Mouse (Mus musculus) neural tube, embryonic 12.5 days (tissue): ENCODE results near the gene Zbtb20. TPM values are rescaled to one million over a fixed set of nuclear protein-coding genes. Genes with fewer than 3 reads are reported as not detected.

Experiments
- ATAC-seq: fragments of 200-750 bp; cut with Nextera tagmentation; 2 replicates; pipeline ENCODE4 v1.8.0; 2017; ENCODE audit warnings: low read depth, mild to moderate bottlenecking, moderate TSS enrichment, moderate library complexity; ENCODE audit not compliant: low FRiP score
- H3K27ac ChIP-seq: fragments of 300-500 bp; sonication (generic); 2 replicates; pipeline ENCODE4 v1.5.1; 2016
- H3K27me3 ChIP-seq: fragments of 300-500 bp; sonication (generic); replicated peaks from 2 replicates; pipeline ENCODE4 v1.6.1; 2016; ENCODE audit warnings: mild to moderate bottlenecking
- H3K36me3 ChIP-seq: fragments of 300-500 bp; sonication (generic); 2 replicates; pipeline ENCODE4 v1.6.1; 2016; ENCODE audit warnings: mild to moderate bottlenecking
- H3K4me1 ChIP-seq: fragments of 300-500 bp; sonication (generic); 2 replicates; pipeline ENCODE4 v1.6.1; 2016
- H3K4me2 ChIP-seq: fragments of 300-500 bp; sonication (generic); replicated peaks from 2 replicates; pipeline ENCODE4 v1.6.1; 2016; ENCODE audit warnings: mild to moderate bottlenecking
- H3K4me3 ChIP-seq: fragments of 300-500 bp; sonication (generic); 2 replicates; pipeline ENCODE4 v1.5.1; 2016
- H3K9ac ChIP-seq: fragments of 300-500 bp; sonication (generic); 2 replicates; pipeline ENCODE4 v1.6.1; 2016; ENCODE audit warnings: mild to moderate bottlenecking
- H3K9me3 ChIP-seq: fragments of 300-500 bp; sonication (generic); 2 replicates; pipeline ENCODE4 v1.6.1; 2016; ENCODE audit warnings: mild to moderate bottlenecking
- WGBS: fragments of 180-500 bp; shearing (Covaris S2); methylation state at CpG from one replicate; pipeline ENCODE4 v1.1.7; 2016; 5-methylcytosine and 5-hydroxymethylcytosine counted together
- polyA plus RNA-seq: library from polyadenylated mRNA; unstranded; fragments of >200 nt; fragmentation: Nextera tagmentation; extraction: Ambion mirVana; gene quantifications from 2 replicates; pipeline ENCODE4 v1.2.1, GENCODE M21; 2016

The Zbtb20 gene
- polyA plus RNA-seq, 1 experiment from 2014 or later = 65.2 TPM

- Histone ChIP-seq H3K9me3 (no peaks in the 10 kb centered on the region), H3K4me3 (no peak overlapping the region), H3K4me1 (peaks cover 10% of the 10 kb centered on the region), H3K4me2 (0 out of 2 replicates have a peak overlapping the region, but pooled peaks have one; percentile 16), H3K36me3 (no peaks in the 10 kb centered on the region), H3K27me3 (no peaks in the 10 kb centered on the region), H3K9ac (no peak overlapping the region), H3K27ac (no peak overlapping the region)
- 49% methylated on average over 1 of the region's 1 CpGs for whole genome bisulfite sequencing
- peak; percentile 56 for ATAC-seq
These were observed 411.2 kb downstream of the Zbtb20 start for GRCm38 (mm10) chr16:43286783-43287383.

- Histone ChIP-seq H3K4me1 (peaks cover 7% of the 10 kb centered on the region), H3K4me3 (no peak overlapping the region), H3K27me3 (no peaks in the 10 kb centered on the region), H3K9me3 (no peaks in the 10 kb centered on the region), H3K27ac (no peak overlapping the region), H3K9ac (no peak overlapping the region), H3K36me3 (no peaks in the 10 kb centered on the region), H3K4me2 (no peak overlapping the region)
- WGBS = 80% methylated on average over 3 of the region's 3 CpGs
- no peak for ATAC-seq
These were observed 415.7 kb downstream of the Zbtb20 start for GRCm38 (mm10) chr16:43291423-43291822.

- no peak for ATAC-seq
- Histone ChIP-seq H3K9me3 (no peaks in the 10 kb centered on the region), H3K27ac (no peak overlapping the region), H3K4me3 (no peak overlapping the region), H3K4me2 (no peak overlapping the region), H3K4me1 (peaks cover 2% of the 10 kb centered on the region), H3K36me3 (no peaks in the 10 kb centered on the region), H3K27me3 (no peaks in the 10 kb centered on the region), H3K9ac (no peak overlapping the region)
- WGBS = 65% methylated on average over 5 of the region's 5 CpGs
These were observed 422.4 kb downstream of the Zbtb20 start for GRCm38 (mm10) chr16:43297953-43298596.

- no peak overlapping the region for H3K4me2 ChIP-seq
- no peak overlapping the region for H3K9ac ChIP-seq
- H3K4me3 ChIP-seq = no peak overlapping the region
- no peaks in the 10 kb centered on the region for H3K27me3 ChIP-seq
- H3K4me1 ChIP-seq = peaks cover 7% of the 10 kb centered on the region
- ATAC-seq = no peak
- H3K27ac ChIP-seq = no peak overlapping the region
- H3K9me3 ChIP-seq = no peaks in the 10 kb centered on the region
- 88% methylated on average over 3 of the region's 3 CpGs for WGBS
- no peaks in the 10 kb centered on the region for H3K36me3 ChIP-seq
These were observed 424.7 kb downstream of the Zbtb20 start for GRCm38 (mm10) chr16:43300420-43300819.

- Histone ChIP-seq H3K9me3 (no peaks in the 10 kb centered on the region), H3K4me1 (peaks cover 7% of the 10 kb centered on the region), H3K27me3 (no peaks in the 10 kb centered on the region), H3K27ac (no peak overlapping the region), H3K36me3 (no peaks in the 10 kb centered on the region), H3K4me3 (no peak overlapping the region), H3K4me2 (no peak overlapping the region), H3K9ac (no peak overlapping the region)
- 54% methylated on average over 2 of the region's 2 CpGs for WGBS
- ATAC-seq = no peak
These were observed 426.5 kb downstream of the Zbtb20 start for GRCm38 (mm10) chr16:43302171-43302570.

- no peak overlapping the region for H3K27ac ChIP-seq
- no peaks in the 10 kb centered on the region for H3K9me3 ChIP-seq
- H3K4me2 ChIP-seq = no peak overlapping the region
- H3K9ac ChIP-seq = no peak overlapping the region
- H3K27me3 ChIP-seq = no peaks in the 10 kb centered on the region
- peaks cover 7% of the 10 kb centered on the region for H3K4me1 ChIP-seq
- no peaks in the 10 kb centered on the region for H3K36me3 ChIP-seq
- H3K4me3 ChIP-seq = no peak overlapping the region
- no peak for ATAC-seq
- 59% methylated on average over 9 of the region's 9 CpGs for WGBS
These were observed 427.8 kb downstream of the Zbtb20 start for GRCm38 (mm10) chr16:43303245-43304197.

GRCm38 (mm10) chr16:43309968-43310431 lies 434.3 kb downstream of the Zbtb20 start:
- peak; percentile 91 for ATAC-seq
- H3K9ac ChIP-seq = no peak overlapping the region

GRCm38 (mm10) chr16:43324009-43324408 lies 448.3 kb downstream of the Zbtb20 start:
- ATAC-seq = no peak
- WGBS = 78% methylated on average over 3 of the region's 3 CpGs
- no peaks in the 10 kb centered on the region for H3K27me3 ChIP-seq

More at GRCm38 (mm10) chr16:43309968-43310431, 434.3 kb downstream of the Zbtb20 start:
- H3K27ac ChIP-seq = 0 out of 2 replicates have a peak overlapping the region, but pooled peaks have one; percentile 50
- no peaks in the 10 kb centered on the region for H3K36me3 ChIP-seq
- no peak overlapping the region for H3K4me2 ChIP-seq
- H3K4me1 ChIP-seq = 0 out of 2 replicates have a peak, but pooled peaks cover 7% of the 10 kb centered on the region
- WGBS = 10% methylated on average over 4 of the region's 4 CpGs
- no peaks in the 10 kb centered on the region for H3K9me3 ChIP-seq
- no peaks in the 10 kb centered on the region for H3K27me3 ChIP-seq
- no peak overlapping the region for H3K4me3 ChIP-seq

GRCm38 (mm10) chr16:43328221-43328620 lies 452.5 kb downstream of the Zbtb20 start:
- H3K4me3 ChIP-seq = no peak overlapping the region
- no peaks in the 10 kb centered on the region for H3K27me3 ChIP-seq
- 93% methylated on average over 1 of the region's 1 CpGs for WGBS
- no peaks in the 10 kb centered on the region for H3K9me3 ChIP-seq
- no peak overlapping the region for H3K4me2 ChIP-seq
- no peak overlapping the region for H3K27ac ChIP-seq
- ATAC-seq = no peak
- no peak overlapping the region for H3K9ac ChIP-seq
- H3K36me3 ChIP-seq = no peaks in the 10 kb centered on the region
- no peaks in the 10 kb centered on the region for H3K4me1 ChIP-seq

More at GRCm38 (mm10) chr16:43324009-43324408, 448.3 kb downstream of the Zbtb20 start:
- H3K27ac ChIP-seq = no peak overlapping the region
- H3K4me1 ChIP-seq = no peaks in the 10 kb centered on the region
- no peaks in the 10 kb centered on the region for H3K9me3 ChIP-seq
- no peaks in the 10 kb centered on the region for H3K36me3 ChIP-seq
- H3K4me2 ChIP-seq = no peak overlapping the region
- H3K4me3 ChIP-seq = no peak overlapping the region
- H3K9ac ChIP-seq = no peak overlapping the region

- ATAC-seq = no peak
- H3K27ac ChIP-seq = no peak overlapping the region
- H3K4me3 ChIP-seq = no peak overlapping the region
- H3K9ac ChIP-seq = no peak overlapping the region
- no peaks in the 10 kb centered on the region for H3K27me3 ChIP-seq
- H3K9me3 ChIP-seq = no peaks in the 10 kb centered on the region
- no peak overlapping the region for H3K4me2 ChIP-seq
- WGBS = 91% methylated on average over 3 of the region's 3 CpGs
- no peaks in the 10 kb centered on the region for H3K36me3 ChIP-seq
- H3K4me1 ChIP-seq = no peaks in the 10 kb centered on the region
These were observed 454.5 kb downstream of the Zbtb20 start for GRCm38 (mm10) chr16:43330206-43330605.

GRCm38 (mm10) chr16:43331440-43331839 lies 455.8 kb downstream of the Zbtb20 start:
- no peak overlapping the region for H3K9ac ChIP-seq
- H3K4me1 ChIP-seq = no peaks in the 10 kb centered on the region
- H3K27ac ChIP-seq = no peak overlapping the region
- no peak overlapping the region for H3K4me3 ChIP-seq
- no peaks in the 10 kb centered on the region for H3K36me3 ChIP-seq
- no peak for ATAC-seq
- H3K4me2 ChIP-seq = no peak overlapping the region
- H3K9me3 ChIP-seq = no peaks in the 10 kb centered on the region
- 91% methylated on average over 3 of the region's 3 CpGs for WGBS
- no peaks in the 10 kb centered on the region for H3K27me3 ChIP-seq

GRCm38 (mm10) chr16:43332734-43333133 lies 457.1 kb downstream of the Zbtb20 start:
- WGBS = 68% methylated on average over 2 of the region's 2 CpGs
- no peaks in the 10 kb centered on the region for H3K9me3 ChIP-seq
- no peak for ATAC-seq

More at GRCm38 (mm10) chr16:43332734-43333133, 457.1 kb downstream of the Zbtb20 start:
- no peak overlapping the region for H3K9ac ChIP-seq
- no peak overlapping the region for H3K27ac ChIP-seq
- no peaks in the 10 kb centered on the region for H3K27me3 ChIP-seq
- no peak overlapping the region for H3K4me3 ChIP-seq
- no peaks in the 10 kb centered on the region for H3K36me3 ChIP-seq
- no peaks in the 10 kb centered on the region for H3K4me1 ChIP-seq
- no peak overlapping the region for H3K4me2 ChIP-seq
